Mouse (Mus musculus) adrenal gland (tissue): Measurements from ENCODE around the gene Prl3d1.
"Not testable (repeated sequence)": the region's sequence is repeated elsewhere in the genome, so short reads cannot be mapped to it uniquely, and the experiment has no call there.

ENCODE experiments used
- intact Hi-C: fragments of 180-260 bp; cut with DNase I; formaldehyde crosslinking; loops from one replicate; pipeline ENCODE4 v1.15.1; 2025
- long read RNA-seq, 2 experiments: library from polyadenylated mRNA; unstranded; transcript quantifications; one replicate each; pipeline ENCODE4 v2.0.0; 2020; ENCODE audit warnings: borderline replicate concordance in 1 of 2; ENCODE audit not compliant: insufficient replicate concordance in 1 of 2

Gene Prl3d1
- long read RNA-seq, experiment 1: 0 reads
- long read RNA-seq, experiment 2: 0 reads

- intact Hi-C loops: not testable (repeated sequence)
These were observed at the start of gene Prl3d1 for GRCm38 (mm10) chr13:27093890-27094289. Prl3d1 (plus strand) TSS chr13:27094190.

GRCm38 (mm10) chr13:27057270-27057669 lies 36.7 kb upstream of the Prl3d1 start, which contains the start of gene Prl:
Prl (plus strand) TSS chr13:27057570.
- intact Hi-C loops: no loop called here

DNA sequence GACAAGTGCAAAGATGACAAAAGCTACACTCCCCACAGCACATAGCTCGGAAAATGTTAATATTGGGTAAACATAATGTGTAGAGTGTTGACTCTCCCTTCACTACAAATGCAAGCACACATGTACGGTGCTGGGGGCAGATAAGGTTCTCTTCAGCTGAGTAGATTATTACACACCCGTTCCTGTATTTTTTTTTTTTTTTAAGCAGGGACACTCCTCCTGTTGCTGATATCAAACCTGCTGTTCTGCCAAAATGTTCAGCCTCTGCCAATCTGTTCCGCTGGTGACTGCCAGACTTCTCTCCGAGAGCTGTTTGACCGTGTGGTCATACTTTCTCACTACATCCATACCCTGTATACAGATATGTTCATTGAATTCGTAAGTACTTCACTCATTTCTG lies 34.8 kb upstream of the Prl3d1 start:
- intact Hi-C loops: no loop called here

DNA sequence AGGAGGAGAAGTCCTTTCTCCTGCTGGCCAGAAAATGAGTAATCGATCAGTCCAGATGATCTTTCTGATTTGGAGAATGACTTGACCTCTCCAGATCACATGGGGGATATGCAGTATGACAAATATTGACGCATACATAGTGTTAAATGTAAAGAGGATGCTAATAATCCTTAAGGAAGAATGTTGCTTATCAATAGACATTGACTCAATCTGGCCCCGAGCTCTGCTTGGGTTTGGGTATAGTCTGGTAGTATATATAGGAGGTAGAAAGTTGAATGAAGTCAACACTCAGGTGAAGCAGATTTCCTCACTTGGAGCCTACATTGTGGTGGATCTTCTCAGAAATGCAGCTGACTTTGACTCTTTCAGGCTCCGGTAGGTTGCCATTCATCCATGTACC lies 27.4 kb downstream of the Prl3d1 start, which contains the start of gene Prl3d2:
TSS of gene Prl3d2 (plus strand) at position 301 of the 400 bp plus-strand sequence.
- intact Hi-C loops: not testable (repeated sequence)

- intact Hi-C loops: no loop called here
These were observed 54.3 kb downstream of the Prl3d1 start for GRCm38 (mm10) chr13:27148264-27148663.
